Mouse (Mus musculus) urinary bladder, postnatal 25 days (tissue): ENCODE measurements around the gene Ptprm.

ENCODE experiments used
- DNase-seq: peaks from one replicate; pipeline ENCODE4 v3.0.0; 2022; ENCODE audit warnings: low spot score

Gene Ptprm

GRCm38 (mm10) chr17:66665791-66666190 is 688.5 kb downstream of the Ptprm start:
- no peak for DNase-seq

- no peak for DNase-seq
These were observed 689.0 kb downstream of the Ptprm start for GRCm38 (mm10) chr17:66665201-66665756.

- DNase-seq: no peak
These were observed 689.5 kb downstream of the Ptprm start for GRCm38 (mm10) chr17:66664796-66665195.

GRCm38 (mm10) chr17:66659242-66659641 is 695.0 kb downstream of the Ptprm start:
- DNase-seq: no peak

- DNase-seq: no peak
These were observed 716.1 kb downstream of the Ptprm start for GRCm38 (mm10) chr17:66637951-66638722.

GRCm38 (mm10) chr17:66619996-66620656 is 734.1 kb downstream of the Ptprm start:
- DNase-seq: no peak

- DNase-seq: no peak
These were observed 734.9 kb downstream of the Ptprm start for GRCm38 (mm10) chr17:66619255-66619826.
